Mouse (Mus musculus): ENCODE data around the gene 1700025G04Rik.

Gene 1700025G04Rik

GRCm38 (mm10) chr1:151963248-151963647 is 126.7 kb downstream of the 1700025G04Rik start:
- no peak for DNase-seq (ENCODE audit: low spot score in 2 of 2)

- DNase-seq (ENCODE audit: low spot score in 2 of 2) = no peak
Observed at GRCm38 (mm10) chr1:151962078-151962477, 127.8 kb downstream of the 1700025G04Rik start.

- DNase-seq (ENCODE audit: low spot score in 2 of 2) = no peak
Observed at GRCm38 (mm10) chr1:151961204-151961603, 128.7 kb downstream of the 1700025G04Rik start.

- no peak for DNase-seq (ENCODE audit: low spot score in 2 of 2)
Observed at GRCm38 (mm10) chr1:151959010-151959409, 130.9 kb downstream of the 1700025G04Rik start.

GRCm38 (mm10) chr1:151958442-151958841 is 131.5 kb downstream of the 1700025G04Rik start:
- no peak for DNase-seq (ENCODE audit: low spot score in 2 of 2)

GRCm38 (mm10) chr1:151957669-151958068 is 132.3 kb downstream of the 1700025G04Rik start:
- no peak for DNase-seq (ENCODE audit: low spot score in 2 of 2)

GRCm38 (mm10) chr1:151955866-151956265 is 134.1 kb downstream of the 1700025G04Rik start:
- no peak for DNase-seq (ENCODE audit: low spot score in 2 of 2)

GRCm38 (mm10) chr1:151953563-151953962 is 136.4 kb downstream of the 1700025G04Rik start:
- peak in 1 of 2 experiments; percentile 42 for DNase-seq (ENCODE audit: low spot score in 2 of 2)

- DNase-seq (ENCODE audit: low spot score in 2 of 2) = no peak
Observed at GRCm38 (mm10) chr1:151948065-151948464, 141.9 kb downstream of the 1700025G04Rik start.

GRCm38 (mm10) chr1:151947571-151947970 is 142.4 kb downstream of the 1700025G04Rik start:
- DNase-seq (ENCODE audit: low spot score in 2 of 2) = no peak

- no peak for DNase-seq (ENCODE audit: low spot score in 2 of 2)
Observed at GRCm38 (mm10) chr1:151944457-151945223, 145.3 kb downstream of the 1700025G04Rik start.

GRCm38 (mm10) chr1:151943681-151944237 is 146.2 kb downstream of the 1700025G04Rik start:
- DNase-seq (ENCODE audit: low spot score in 2 of 2) = no peak

GRCm38 (mm10) chr1:151942972-151943654 is 146.8 kb downstream of the 1700025G04Rik start:
- no peak for DNase-seq (ENCODE audit: low spot score in 2 of 2)

GRCm38 (mm10) chr1:151939987-151940386 is 149.9 kb downstream of the 1700025G04Rik start:
- DNase-seq (ENCODE audit: low spot score in 2 of 2) = no peak

- DNase-seq (ENCODE audit: low spot score in 2 of 2) = no peak
Observed at GRCm38 (mm10) chr1:151939510-151939909, 150.4 kb downstream of the 1700025G04Rik start.

GRCm38 (mm10) chr1:151933605-151934004 is 156.3 kb downstream of the 1700025G04Rik start:
- no peak for DNase-seq (ENCODE audit: low spot score in 2 of 2)

GRCm38 (mm10) chr1:151926826-151927225 is 163.1 kb downstream of the 1700025G04Rik start:
- DNase-seq (ENCODE audit: low spot score in 2 of 2) = no peak

GRCm38 (mm10) chr1:151926141-151926540 is 163.8 kb downstream of the 1700025G04Rik start:
- no peak for DNase-seq (ENCODE audit: low spot score in 2 of 2)

- DNase-seq (ENCODE audit: low spot score in 2 of 2) = no peak
Observed at GRCm38 (mm10) chr1:151925738-151926137, 164.2 kb downstream of the 1700025G04Rik start.

GRCm38 (mm10) chr1:151918806-151919357 is 171.0 kb downstream of the 1700025G04Rik start:
- no peak for DNase-seq (ENCODE audit: low spot score in 2 of 2)

- no peak for DNase-seq (ENCODE audit: low spot score in 2 of 2)
Observed at GRCm38 (mm10) chr1:151917736-151918135, 172.2 kb downstream of the 1700025G04Rik start.

- no peak for DNase-seq (ENCODE audit: low spot score in 2 of 2)
Observed at GRCm38 (mm10) chr1:151914494-151914893, 175.4 kb downstream of the 1700025G04Rik start.

Data from urinary bladder, adult 18-20 months (tissue).